Mouse (Mus musculus) CH12.LX (cell line): ENCODE measurements at regions not wholly inside any gene's neighbourhood (a gene's known extent, or its start where the extent isn't known, plus 50 kb on each side); places are given as distances from the start of the nearest gene placed in this dataset.

Experiments used
- DNase-seq: peaks from one replicate; pipeline ENCODE4 v3.0.0-alpha.2; 2013; ENCODE audit errors: extremely low read depth
- H3K27ac ChIP-seq: 2 replicates; pipeline ENCODE4 v1.5.1; 2012; ENCODE audit warnings: low read depth, mild to moderate bottlenecking, control low read depth, moderate library complexity; ENCODE audit not compliant: insufficient read depth
- H3K27me3 ChIP-seq: replicated peaks from 2 replicates; pipeline ENCODE3; 2012; ENCODE audit warnings: inconsistent platforms
- H3K36me3 ChIP-seq, 2 experiments: replicated peaks in 1 of 2; 2 replicates each; pipeline versions ENCODE3 to v1.6.1; 2012; ENCODE audit warnings: inconsistent platforms in 1 of 2, low read length in 1 of 2, mild to moderate bottlenecking in 1 of 2, mixed read lengths in 1 of 2, moderate library complexity in 1 of 2; ENCODE audit not compliant: control insufficient read depth in 1 of 2, insufficient read depth in 1 of 2
- H3K4me1 ChIP-seq, 2 experiments: 2 replicates each; pipeline ENCODE4 v1.6.1; 2012; ENCODE audit warnings: inconsistent platforms in 1 of 2, moderate library complexity in 1 of 2; ENCODE audit not compliant: insufficient read depth in 2 of 2, control insufficient read depth in 1 of 2
- H3K4me2 ChIP-seq: 2 replicates; pipeline ENCODE4 v1.6.1; 2012; ENCODE audit warnings: low read depth, mild to moderate bottlenecking, control low read depth; ENCODE audit not compliant: poor library complexity, insufficient read depth, severe bottlenecking
- H3K4me3 ChIP-seq, 3 experiments: fragments of 150-350 bp in 1 of 3; sonication (generic) in 1 of 3; replicated peaks in 1 of 3; 2 replicates each; pipeline versions ENCODE3 to v1.5.1; 2011 to 2012; ENCODE audit warnings: low read depth in 2 of 3, low read length in 2 of 3, mild to moderate bottlenecking in 2 of 3, moderate library complexity in 2 of 3, control low read depth in 1 of 3, improper control_type of control experiment in 1 of 3, inconsistent platforms in 1 of 3, mixed read lengths in 1 of 3; ENCODE audit not compliant: poor library complexity in 1 of 3
- H3K79me2 ChIP-seq: replicated peaks from 2 replicates; pipeline ENCODE4 v1.6.1; 2012; ENCODE audit warnings: mild to moderate bottlenecking, moderate library complexity; ENCODE audit not compliant: control insufficient read depth, poor library complexity, insufficient read depth, severe bottlenecking; ENCODE audit errors: extremely low read depth
- H3K9ac ChIP-seq: 2 replicates; pipeline ENCODE4 v1.6.1; 2012; ENCODE audit warnings: low read depth, mild to moderate bottlenecking, control low read depth, moderate library complexity; ENCODE audit not compliant: insufficient read depth
- H3K9me3 ChIP-seq: replicated peaks from 2 replicates; pipeline ENCODE3; 2012; ENCODE audit warnings: low read length, inconsistent platforms, mixed read lengths
- BHLHE40 ChIP-seq: IDR thresholded peaks from 2 replicates; pipeline ENCODE4 v1.6.1; 2011; ENCODE audit warnings: mild to moderate bottlenecking, low read depth, low read length, improper control_type of control experiment
- CHD1 ChIP-seq: IDR thresholded peaks from 2 replicates; pipeline ENCODE4 v1.6.1; 2012; ENCODE audit warnings: low read depth, low read length, improper control_type of control experiment, inconsistent platforms
- CHD2 ChIP-seq: IDR thresholded peaks from 2 replicates; pipeline ENCODE4 v1.6.1; 2011; ENCODE audit warnings: low read length, improper control_type of control experiment
- CTCF ChIP-seq, 2 experiments: IDR thresholded peaks in 1 of 2; conservative IDR thresholded peaks in 1 of 2; 2 replicates each; pipeline ENCODE4 v1.5.1; 2011 to 2012; ENCODE audit warnings: low read depth in 2 of 2, low read length in 2 of 2, improper control_type of control experiment in 1 of 2, inconsistent platforms in 1 of 2, mild to moderate bottlenecking in 1 of 2, moderate library complexity in 1 of 2
- E2F4 ChIP-seq: IDR thresholded peaks from 2 replicates; pipeline ENCODE4 v1.6.1; 2011; ENCODE audit warnings: low read depth, low read length, improper control_type of control experiment; ENCODE audit not compliant: insufficient replicate concordance
- IRF4 ChIP-seq: IDR thresholded peaks from 2 replicates; pipeline ENCODE4 v1.6.1; 2014; ENCODE audit warnings: low read depth, mild to moderate bottlenecking, inconsistent platforms, low read length, improper control_type of control experiment
- JUN ChIP-seq: IDR thresholded peaks from 2 replicates; pipeline ENCODE4 v1.6.1; 2011; ENCODE audit warnings: low read depth, mild to moderate bottlenecking, low read length, improper control_type of control experiment, moderate library complexity; ENCODE audit not compliant: insufficient read depth
- MAFK ChIP-seq: IDR thresholded peaks from 2 replicates; pipeline ENCODE4 v1.6.1; 2011; ENCODE audit warnings: low read length, improper control_type of control experiment; ENCODE audit not compliant: insufficient replicate concordance
- MEF2A ChIP-seq: IDR thresholded peaks from 2 replicates; pipeline ENCODE4 v1.6.1; 2014; ENCODE audit warnings: low read depth, mild to moderate bottlenecking, inconsistent platforms, low read length, improper control_type of control experiment, borderline replicate concordance
- MXI1 ChIP-seq: IDR thresholded peaks from 2 replicates; pipeline ENCODE4 v1.6.1; 2011; ENCODE audit warnings: mild to moderate bottlenecking, low read depth, low read length, improper control_type of control experiment
- POLR2AphosphoS2 ChIP-seq: IDR thresholded peaks from 2 replicates; pipeline ENCODE4 v1.6.1; 2011; ENCODE audit warnings: low read depth, low read length, improper control_type of control experiment
- RCOR1 ChIP-seq: conservative IDR thresholded peaks from 2 replicates; pipeline ENCODE4 v1.6.1; 2012; ENCODE audit warnings: low read depth, mild to moderate bottlenecking, inconsistent platforms, low read length, improper control_type of control experiment
- SIN3A ChIP-seq: IDR thresholded peaks from 2 replicates; pipeline ENCODE4 v1.6.1; 2012; ENCODE audit warnings: low read length, improper control_type of control experiment, inconsistent platforms
- SMC3 ChIP-seq: IDR thresholded peaks from 2 replicates; pipeline ENCODE4 v1.6.1; 2011; ENCODE audit warnings: low read depth, low read length, improper control_type of control experiment
- TBP ChIP-seq: conservative IDR thresholded peaks from 2 replicates; pipeline ENCODE4 v1.6.1; 2011; ENCODE audit warnings: low read depth, low read length, improper control_type of control experiment
- UBTF ChIP-seq: IDR thresholded peaks from 2 replicates; pipeline ENCODE4 v1.6.1; 2012; ENCODE audit warnings: low read depth, mild to moderate bottlenecking, inconsistent platforms, low read length, improper control_type of control experiment, moderate library complexity
- USF2 ChIP-seq: conservative IDR thresholded peaks from 2 replicates; pipeline ENCODE4 v1.6.1; 2011; ENCODE audit warnings: low read depth, low read length, improper control_type of control experiment
- ZC3H11A ChIP-seq: IDR thresholded peaks from 2 replicates; pipeline ENCODE4 v1.6.1; 2012; ENCODE audit warnings: low read depth, mild to moderate bottlenecking, inconsistent platforms, low read length, improper control_type of control experiment
- ZKSCAN1 ChIP-seq: IDR thresholded peaks from 2 replicates; pipeline ENCODE4 v1.6.1; 2012; ENCODE audit warnings: low read depth, inconsistent platforms, low read length, improper control_type of control experiment, borderline replicate concordance
- dilution Hi-C: fragments of 300-500 bp; cut with MboI; formaldehyde crosslinking; loops from 2 replicates; pipeline ENCODE4 v1.14.3; 2020; ENCODE audit warnings: low sequenced_read_pairs; ENCODE audit not compliant: extremely low pct_unique_long_range_greater_than_20kb, extremely low pct_ligation_motif_present
- in situ Hi-C: fragments of 300-500 bp; cut with MboI; formaldehyde crosslinking; loops from 3 replicates; pipeline ENCODE4 v1.14.3; 2019; ENCODE audit warnings: low sequenced_read_pairs, low pct_ligation_motif_present, low pct_unique_long_range_greater_than_20kb, mixed read lengths

- Histone ChIP-seq H3K36me3 (no peaks in the 10 kb centered on the region), H3K79me2 (no peaks in the 10 kb centered on the region), H3K9me3 (no peaks in the 10 kb centered on the region), H3K9ac (no peak overlapping the region), H3K4me1 (no peaks in the 10 kb centered on the region), H3K27ac (no peak overlapping the region), H3K27me3 (no peaks in the 10 kb centered on the region), H3K4me2 (no peak overlapping the region), H3K4me3 (no peak overlapping the region)
- no peak for DNase-seq
- dilution Hi-C loops = no loop called here
- in situ Hi-C loops = no loop called here
- TF ChIP-seq JUN (no peak), IRF4 (no peak), SIN3A (no peak), USF2 (no peak), TBP (no peak), RCOR1 (no peak), E2F4 (no peak), MAFK (no peak), SMC3 (no peak), CHD1 (no peak), CHD2 (no peak), BHLHE40 (no peak), UBTF (no peak), POLR2AphosphoS2 (no peak), MEF2A (no peak), CTCF (conservative IDR thresholded peaks at IDR 0.05 in 1 of 2, IDR thresholded peaks at IDR 0.05 in 1 of 2; ENCODE audit: low read depth in 2 of 2, low read length in 2 of 2) (no peak), ZC3H11A (no peak)
Observed at GRCm38 (mm10) chr14:48051971-48052370, 68.7 kb upstream of the Peli2 start.

DNA sequence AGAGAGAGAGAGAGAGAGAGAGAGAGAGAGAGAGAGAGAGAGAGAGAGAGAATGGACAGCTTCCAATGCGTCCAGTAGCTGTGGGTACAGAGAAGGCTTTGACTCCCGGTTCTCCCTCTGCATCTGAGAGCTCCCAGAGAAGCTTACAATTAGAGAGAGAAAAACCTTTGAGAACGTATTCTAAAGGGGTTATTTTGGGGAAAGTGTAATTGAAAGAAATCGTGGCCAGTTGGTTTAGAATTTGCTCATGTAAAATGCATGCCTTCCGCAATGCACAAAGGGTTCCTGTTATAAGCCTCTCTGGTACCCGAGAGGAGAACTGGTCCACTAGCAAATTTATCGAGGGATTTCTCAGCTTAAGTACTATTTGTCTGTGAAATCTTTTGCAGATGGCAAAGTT, 68.2 kb upstream of the Peli2 start:
- dilution Hi-C loops = no loop called here
- H3K9ac ChIP-seq = no peak overlapping the region
- in situ Hi-C loops = no loop called here

More for the DNA sequence above, 68.2 kb upstream of the Peli2 start:
- H3K4me3 ChIP-seq = no peak overlapping the region
- H3K79me2 ChIP-seq = no peaks in the 10 kb centered on the region
- no peaks in the 10 kb centered on the region for H3K27me3 ChIP-seq
- no peak for DNase-seq
- no peak overlapping the region for H3K27ac ChIP-seq
- no peaks in the 10 kb centered on the region for H3K36me3 ChIP-seq
- H3K4me2 ChIP-seq = no peak overlapping the region
- no peaks in the 10 kb centered on the region for H3K4me1 ChIP-seq
- no peaks in the 10 kb centered on the region for H3K9me3 ChIP-seq
- TF ChIP-seq MXI1 = no peak
- TF ChIP-seq ZKSCAN1 = no peak
